Mouse (Mus musculus) testis, postnatal 10 days (tissue): ENCODE data around the gene Atp6v0d1.
"Not testable (repeated sequence)": the region's sequence is repeated elsewhere in the genome, so short reads cannot be mapped to it uniquely, and the experiment has no call there.

ENCODE experiments used
- DNase-seq: peaks from one replicate; pipeline ENCODE4 v3.0.0; 2021; ENCODE audit warnings: low spot score

The Atp6v0d1 gene

DNA sequence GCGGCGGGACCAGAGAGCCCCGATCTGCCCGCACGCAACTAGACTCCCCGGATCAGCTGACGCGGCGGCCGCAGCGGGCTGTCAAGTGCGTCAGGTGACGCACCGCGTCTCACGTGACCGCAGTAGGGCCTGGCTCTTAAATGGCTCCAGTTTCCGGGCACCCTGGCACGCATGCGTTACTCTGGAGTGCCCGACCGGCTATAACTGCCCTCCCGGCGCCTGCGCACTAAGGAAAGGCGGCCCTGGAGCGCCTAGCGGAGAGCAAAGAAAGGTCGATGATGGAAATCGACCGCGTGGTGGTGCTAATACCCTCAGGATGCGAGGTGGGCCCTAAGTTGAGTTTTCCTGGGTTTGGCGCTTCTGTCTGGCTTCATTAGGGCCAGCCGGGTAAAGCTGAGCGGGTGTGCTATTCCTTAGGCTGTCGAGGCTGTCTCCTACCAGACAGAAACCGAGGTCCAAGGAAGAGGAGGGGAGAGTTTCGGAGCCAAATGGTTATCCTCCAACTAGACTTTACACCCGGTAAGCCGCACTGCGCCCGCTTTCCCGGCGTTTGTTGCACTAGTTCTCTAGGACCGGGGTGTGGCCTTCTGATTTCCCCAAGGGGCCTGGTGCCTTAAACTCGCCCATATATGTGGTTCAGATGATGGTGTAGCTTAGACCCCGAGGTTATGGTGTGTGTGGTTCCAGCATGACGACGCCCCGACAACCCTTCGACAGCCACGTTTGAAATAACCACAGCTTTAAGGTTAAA is at the start of gene Atp6v0d1:
Gene Atp6v0d1, minus strand, starts transcription at position 96 of the 751 bp plus-strand sequence.
- peak; percentile 98 for DNase-seq

DNA sequence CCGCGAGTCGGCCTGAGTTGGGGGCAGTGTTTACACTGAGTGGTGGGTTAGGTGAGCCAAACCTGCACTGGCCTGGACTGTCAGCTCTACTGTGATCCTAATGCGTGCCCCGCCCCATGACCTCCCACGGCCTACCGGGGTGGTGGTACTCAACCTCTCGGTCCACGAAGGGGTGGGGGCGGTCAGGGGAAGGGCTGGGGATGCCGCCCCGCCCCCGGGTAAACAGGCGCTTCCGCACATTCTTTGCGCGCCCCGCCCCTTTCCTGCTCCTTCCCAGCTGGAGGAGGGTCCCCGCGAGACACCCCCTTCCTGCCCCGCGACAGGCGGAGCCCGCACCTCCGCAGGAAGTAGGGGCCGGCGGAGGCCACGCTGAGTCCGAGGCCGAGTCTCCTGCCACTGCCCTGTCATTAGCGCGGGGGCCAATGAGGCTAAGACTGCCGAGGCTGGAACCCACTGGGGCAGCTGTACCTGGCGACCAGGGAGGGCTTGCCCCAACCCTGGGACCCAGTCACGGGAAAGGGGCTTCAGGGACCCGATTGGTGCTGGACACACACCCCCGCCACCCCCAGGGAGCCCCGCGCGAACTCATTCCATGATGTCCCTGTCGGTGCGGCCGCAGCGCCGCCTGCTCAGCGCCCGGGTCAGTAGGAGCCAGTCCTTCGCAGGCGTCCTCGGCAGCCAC is 48.1 kb upstream of the Atp6v0d1 start:
- peak; percentile 79 for DNase-seq

DNA sequence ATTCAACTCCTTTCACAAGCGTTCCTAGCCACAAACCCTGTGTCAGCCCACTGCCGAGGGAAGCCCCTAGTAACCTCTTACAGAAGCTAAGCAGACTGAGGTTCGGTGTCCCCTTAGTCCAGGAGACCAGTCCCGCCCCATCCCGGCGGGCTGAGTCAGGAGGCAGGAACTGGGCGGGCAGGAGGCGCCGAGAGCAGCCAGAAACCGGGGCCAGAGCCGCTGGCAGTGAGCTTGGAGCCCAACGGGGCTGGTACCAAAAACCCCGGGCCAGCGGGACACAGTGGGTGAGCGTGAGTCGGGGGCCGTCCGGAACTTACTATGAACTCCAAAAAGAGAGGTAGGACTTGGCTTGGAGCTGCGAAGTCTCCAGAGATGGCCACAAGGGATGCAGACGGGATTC is 47.2 kb upstream of the Atp6v0d1 start:
- DNase-seq: peak; percentile 53

DNA sequence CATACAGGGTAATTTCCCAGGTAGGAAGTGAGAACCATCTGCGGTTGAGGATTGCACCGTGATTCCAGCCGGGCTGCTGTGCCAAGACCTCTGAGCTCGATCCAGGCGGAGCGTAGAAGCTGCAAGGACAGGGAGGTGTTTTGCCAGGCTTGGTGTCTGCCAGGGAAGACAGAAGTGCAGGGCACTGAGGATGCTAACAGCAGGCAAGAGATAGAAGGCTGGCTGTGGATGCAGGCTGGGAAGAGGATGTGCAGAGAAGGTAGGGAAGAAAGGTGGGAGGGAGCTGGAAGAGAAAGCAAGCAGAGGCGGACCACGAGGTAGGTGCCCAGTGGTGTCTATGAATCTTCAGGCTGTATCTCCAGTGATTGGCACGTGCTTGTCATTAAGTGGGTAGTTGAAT is 46.0 kb upstream of the Atp6v0d1 start:
- no peak for DNase-seq

DNA sequence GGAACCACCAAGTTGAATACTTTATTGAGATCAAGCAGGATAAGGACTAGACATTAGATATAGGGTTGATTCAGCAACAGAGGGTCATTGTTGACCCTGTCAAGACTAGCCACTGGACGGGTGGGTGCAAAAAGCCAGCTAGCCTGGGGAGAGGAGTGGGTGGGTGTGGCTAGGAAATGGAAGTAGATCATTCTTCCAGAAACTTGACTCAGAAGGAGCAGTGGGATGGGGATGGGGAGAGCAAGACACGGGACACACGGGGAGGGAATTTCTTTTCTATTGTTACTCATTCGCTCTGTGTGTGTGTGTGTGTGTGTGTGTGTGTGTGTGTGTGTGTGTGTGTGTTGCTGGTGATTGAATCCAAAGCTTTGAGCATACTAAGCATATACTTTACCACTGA is 43.9 kb upstream of the Atp6v0d1 start:
- no peak for DNase-seq

DNA sequence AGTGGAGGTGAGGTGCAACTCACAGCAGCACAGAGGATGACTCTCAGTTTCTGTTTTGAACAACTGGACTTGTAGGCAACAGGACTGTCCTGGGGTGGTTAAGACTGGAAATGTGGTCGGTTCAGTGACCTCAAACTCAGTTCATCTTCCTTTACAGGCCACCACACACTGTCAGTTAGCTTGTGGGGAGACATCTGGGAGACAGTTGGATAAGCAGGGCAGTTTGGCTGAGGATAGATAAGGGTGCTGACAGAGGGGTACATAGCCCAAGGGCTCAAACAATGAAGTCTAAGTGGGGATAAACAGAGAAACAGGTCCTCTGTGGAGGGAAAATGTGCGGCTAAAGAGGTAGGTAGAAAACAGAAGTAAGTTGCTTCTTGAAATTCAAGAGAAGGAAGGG is 43.5 kb upstream of the Atp6v0d1 start:
- no peak for DNase-seq

DNA sequence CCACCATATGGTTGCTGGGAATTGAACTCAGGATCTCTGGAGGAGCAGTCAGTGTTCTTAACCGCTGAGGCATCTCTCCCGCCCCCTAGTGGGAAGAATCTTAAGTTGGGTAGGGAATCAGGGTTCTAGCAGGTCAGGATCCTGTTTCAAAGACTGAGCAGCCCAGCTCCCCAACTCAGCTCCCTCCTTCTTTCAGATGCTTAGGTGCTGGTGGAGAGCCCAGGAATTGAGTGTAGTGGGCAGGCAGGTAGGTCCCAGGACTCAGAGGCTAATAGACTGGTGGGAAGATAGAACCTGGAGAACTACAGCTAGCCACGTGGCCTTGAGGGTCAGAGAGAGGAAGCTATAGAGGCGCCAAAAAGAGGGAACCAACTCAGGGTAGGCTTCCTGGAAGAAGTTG is 41.8 kb upstream of the Atp6v0d1 start:
- DNase-seq: peak; percentile 60

DNA sequence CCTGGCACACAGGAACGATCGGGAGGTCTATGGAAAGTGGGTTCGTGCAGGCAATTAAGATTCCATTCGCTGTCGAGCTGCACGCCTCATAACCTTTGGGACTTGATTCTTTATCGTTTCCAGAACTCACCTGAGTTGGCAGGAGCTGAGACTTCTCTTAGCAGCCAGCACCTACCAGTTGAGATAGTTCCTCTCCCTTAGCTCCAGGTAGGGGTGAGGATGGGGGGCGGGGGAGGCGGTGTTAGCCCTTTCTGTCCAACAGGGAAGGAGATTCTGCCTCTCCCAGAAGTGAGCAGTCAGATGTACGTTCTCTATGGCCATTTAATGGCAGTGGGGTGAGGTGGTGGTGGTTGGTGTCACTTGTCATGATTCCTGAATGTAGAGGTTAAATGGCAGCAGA is 41.2 kb upstream of the Atp6v0d1 start:
- DNase-seq: no peak

DNA sequence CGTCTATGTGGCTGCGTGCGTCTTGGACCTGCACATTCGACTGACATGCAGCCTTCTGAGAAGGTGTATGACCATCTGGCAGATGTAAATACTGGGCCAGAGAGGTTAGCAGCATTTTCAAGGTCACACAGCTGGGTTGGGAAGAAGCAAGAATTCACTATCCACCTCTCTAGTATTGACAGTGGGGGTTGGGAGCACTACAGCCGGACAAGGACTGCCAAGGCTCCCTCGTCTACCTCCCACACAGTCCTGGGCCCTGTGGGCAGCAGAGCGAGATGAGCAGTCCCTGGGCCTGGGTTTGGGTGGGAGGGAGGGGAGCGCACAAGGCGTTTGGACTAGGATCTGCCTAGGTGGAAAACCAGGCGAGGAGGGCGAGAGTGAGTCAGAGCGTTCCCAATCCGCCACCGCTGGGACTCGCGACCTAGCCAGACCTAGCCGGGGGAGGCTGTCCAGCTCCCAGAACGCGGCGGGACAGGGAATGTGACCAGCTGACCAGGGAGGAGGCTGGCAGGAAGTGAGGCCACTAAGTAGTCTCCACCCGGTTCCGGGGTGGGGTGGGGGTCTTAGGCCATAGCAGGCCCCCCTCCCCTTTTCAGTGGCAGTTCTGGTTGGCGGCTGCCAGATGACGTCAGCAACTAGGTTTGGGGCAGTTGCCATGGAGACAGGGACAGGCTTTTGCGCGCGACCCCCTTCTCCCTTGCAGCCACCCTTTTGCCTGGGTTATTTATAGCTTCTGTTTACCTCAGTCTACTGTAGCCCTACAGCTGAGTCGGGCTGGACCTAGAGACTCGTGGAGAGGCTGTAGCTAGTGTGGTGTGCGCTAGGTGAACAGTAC is 40.6 kb upstream of the Atp6v0d1 start:
- DNase-seq: peak; percentile 82

DNA sequence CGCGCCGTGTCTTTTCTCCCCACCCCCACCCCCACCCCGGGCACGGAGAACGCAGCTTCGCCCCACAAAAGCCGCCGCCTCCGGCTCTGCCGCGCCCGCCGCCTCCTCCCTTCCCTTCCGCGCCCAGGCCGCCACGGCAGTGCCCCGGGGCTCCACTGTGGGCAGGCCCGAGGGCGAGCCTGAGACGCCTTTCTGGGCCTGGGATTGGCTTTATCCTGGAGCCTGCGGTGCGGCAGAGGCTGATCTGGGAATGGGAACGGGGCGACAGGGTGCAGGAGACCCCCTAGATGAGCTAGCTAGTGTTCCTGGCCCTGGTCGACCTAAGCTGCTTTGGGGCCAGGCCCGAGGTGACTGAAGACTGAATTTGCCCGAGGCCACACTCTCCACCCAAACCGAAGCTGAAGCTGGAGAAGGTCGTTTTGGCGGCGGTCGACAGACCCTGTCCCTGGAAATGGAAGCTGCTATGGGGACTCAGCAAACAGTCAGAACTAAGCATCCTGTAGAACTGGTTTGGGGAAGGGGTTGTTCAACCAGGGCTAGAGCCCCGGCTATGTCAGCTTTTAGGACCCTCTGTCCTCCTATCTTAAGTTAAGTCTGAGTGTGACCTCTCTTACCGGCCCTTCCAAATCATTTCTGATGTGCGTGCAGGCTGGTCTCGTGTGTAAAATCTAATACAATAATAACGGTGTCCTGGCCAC is 39.8 kb upstream of the Atp6v0d1 start:
- peak; percentile 63 for DNase-seq

DNA sequence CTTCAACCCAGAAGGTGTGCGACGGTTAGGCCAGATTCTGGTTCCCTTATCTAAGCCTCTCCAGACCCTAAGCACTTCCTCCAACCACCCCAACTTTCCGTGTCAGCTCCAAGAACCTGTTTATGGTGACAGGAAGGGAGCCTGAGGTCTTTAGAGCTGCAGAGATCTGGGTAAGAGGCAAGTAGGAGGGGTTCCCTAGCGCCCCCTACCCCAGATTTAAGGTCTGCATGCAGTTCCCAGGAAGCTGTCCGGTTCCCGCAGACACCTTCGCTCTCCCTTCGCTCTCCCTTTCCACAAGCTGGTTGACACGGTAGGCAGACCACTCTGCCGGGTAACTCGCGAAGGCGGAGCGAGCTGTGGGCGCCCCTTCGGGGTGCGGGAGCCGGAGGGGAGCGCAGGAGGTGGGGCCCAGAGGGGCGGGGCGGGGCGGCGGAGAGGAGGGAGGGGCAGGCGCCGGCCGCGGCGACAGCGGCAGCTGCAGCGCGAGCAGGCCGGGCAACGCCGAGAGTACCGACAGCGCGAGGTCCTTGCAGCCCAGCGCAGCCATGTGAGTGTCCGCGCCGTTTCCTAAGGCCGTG is 39.0 kb upstream of the Atp6v0d1 start, which contains the start of gene Ripor1:
Gene Ripor1, plus strand, starts transcription at position 452 of the 578 bp plus-strand sequence.
- peak; percentile 85 for DNase-seq

DNA sequence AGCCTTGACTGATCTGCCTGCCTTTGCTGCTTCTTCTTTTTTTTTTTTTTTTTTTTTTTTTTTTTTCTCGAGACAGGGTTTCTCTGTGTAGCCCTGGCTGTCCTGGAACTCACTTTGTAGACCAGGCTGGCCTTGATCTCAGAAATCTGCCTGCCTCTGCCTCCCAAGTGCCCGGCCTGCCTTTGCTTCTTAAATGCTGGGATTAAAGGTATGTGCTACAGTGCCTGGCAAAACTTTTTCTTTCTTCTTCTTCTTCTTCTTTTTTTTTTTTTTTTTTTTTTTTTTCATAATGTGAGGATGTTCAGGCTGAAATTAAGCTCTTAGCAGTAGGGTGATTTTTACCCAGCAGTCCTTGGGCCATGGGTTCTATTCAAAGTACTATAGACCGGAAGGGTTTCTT is 36.7 kb upstream of the Atp6v0d1 start:
- DNase-seq: not testable (repeated sequence)

DNA sequence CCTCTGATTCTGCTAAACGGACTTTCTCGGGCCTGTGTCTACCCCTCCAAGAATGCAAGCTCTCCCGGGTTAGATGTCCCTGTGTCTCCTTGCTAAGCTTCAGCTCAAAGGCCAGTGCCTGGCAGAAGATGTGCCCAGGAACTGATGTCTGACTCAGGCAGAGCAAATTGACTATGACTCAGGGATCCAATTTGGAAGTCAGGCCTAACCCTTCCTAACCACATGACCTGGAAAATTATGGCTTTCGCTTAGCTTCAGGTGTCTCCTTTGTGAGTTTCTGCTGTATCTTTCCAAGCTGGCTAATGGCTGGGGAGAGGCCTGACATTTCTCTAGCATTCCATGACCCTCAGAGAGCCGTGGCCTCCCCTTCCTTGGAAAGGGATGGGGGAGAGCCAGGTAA is 35.5 kb upstream of the Atp6v0d1 start:
- no peak for DNase-seq

DNA sequence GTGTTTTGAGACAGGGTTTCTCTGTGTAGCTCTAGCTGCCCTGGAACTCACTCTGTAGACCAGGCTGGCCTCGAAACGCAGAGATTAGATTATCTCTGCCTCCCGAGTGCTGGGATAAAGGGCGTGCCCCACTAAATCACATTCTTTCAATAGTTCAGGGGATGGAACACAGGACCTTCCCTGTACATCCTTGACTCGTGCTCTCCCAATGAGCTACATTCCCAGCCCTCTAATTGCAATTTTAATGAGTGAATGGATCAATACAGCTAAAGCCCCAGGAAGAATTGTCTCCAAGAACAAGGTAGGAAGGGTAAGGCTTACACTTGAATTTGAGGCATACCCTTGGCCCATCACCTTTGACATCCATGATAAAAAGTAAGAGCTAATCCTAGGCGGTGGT is 32.9 kb upstream of the Atp6v0d1 start:
- no peak for DNase-seq

DNA sequence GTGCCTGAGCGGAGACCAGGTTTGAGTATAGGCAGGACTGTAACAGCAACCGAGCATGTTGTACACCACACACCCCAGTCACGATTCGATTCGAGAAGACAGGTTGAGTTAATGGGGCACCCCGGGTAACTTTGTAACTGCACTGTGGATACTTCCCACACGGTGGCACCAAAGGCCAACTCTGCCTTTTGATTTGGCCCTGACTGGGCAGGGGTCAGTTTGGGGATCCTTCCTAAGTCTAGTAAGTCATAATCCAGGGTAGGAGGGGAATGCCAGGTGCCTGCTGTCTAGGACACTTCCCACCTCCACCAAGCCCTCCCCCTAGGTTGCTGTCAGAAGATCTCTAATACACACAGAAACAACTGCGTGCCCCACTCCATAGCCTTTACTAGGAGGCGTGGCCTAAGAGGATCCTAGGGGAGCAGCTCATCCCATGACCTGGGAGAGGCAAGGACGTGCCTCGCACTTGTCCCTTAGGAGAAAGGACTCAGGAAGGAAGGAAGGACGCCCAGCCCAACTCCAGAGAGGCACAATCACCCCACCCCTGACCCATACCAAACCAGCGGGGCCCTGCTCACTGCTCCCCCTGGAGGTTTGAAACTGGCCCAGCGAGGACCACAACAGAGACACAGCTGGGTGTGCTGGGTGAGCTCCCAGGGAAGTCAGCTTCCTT is 30.7 kb upstream of the Atp6v0d1 start:
- DNase-seq: peak; percentile 79

DNA sequence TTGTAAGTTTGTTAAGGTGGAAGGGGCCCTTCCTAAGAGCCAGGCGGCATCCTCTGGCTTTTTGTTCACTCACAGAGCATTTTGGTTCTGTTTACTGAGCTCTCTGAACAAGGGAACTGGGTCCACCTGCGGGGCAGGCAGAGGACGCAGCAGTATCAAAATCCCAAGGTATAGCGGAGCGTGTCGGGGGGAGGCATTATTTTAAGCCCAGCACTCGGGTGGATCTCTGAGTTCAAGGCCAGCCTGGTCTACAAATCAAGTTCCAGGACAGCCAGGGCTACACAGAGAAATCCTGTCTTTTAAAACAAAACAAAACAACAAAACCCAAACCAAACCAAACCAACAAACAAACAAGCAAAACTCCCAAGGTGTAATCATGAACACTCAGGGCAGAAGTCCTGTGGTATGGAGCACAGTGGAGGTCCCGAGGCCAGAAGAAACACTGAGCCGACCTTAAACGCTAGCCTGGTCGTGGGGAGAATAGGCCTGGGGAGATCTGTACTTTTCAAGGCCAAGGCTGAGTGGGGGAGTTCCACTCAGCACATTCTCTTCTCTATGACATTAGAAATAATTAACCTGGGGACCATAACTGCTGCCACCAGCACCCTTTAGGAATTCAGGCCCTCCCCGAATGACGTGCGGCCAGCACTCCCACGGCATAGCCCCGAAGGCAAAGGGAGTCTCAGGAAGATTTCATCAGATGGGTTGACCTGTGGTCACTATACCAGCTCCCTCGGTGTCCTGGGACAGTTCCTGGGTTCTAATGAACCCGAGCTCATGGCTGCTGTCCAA is 28.8 kb upstream of the Atp6v0d1 start:
- peak; percentile 60 for DNase-seq

DNA sequence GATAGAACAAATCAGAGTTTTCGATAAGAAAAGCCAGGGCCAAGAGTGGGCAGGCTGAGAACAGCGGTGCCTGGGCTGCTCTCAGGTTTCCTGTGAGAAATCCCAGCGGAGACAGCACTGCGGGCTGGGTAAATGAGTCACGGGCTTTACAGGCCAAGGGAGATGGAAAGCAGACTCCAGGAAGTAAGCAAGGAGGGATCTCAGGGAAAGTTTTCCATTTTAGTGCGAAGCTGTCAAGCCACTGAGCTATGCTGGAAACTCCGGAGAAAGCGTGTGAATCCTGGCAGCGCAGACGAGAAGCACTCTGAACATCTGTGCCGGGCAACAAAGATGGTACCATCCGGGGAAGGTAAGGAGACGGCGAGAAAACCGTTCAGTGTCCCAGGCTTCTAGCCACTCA is 28.0 kb upstream of the Atp6v0d1 start:
- DNase-seq: peak; percentile 62

DNA sequence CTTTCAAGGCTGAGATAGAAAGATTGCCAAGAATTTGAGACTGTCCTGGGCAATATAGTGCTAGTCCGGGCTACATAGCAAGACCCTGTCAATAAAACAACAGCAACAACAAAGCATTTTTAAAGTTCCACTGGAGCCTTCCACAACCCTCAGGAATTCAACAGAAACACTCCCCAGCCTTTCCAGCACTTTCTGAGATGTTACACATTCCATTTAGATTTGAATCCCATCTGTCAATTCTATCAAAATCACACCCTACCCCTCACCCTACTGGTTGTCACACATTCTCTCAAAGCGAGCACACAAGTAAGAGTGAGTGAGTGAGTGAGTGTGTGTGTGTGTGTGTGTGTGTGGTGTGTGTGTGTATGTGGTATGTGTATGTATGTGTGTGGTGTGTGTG is 26.6 kb upstream of the Atp6v0d1 start:
- no peak for DNase-seq

DNA sequence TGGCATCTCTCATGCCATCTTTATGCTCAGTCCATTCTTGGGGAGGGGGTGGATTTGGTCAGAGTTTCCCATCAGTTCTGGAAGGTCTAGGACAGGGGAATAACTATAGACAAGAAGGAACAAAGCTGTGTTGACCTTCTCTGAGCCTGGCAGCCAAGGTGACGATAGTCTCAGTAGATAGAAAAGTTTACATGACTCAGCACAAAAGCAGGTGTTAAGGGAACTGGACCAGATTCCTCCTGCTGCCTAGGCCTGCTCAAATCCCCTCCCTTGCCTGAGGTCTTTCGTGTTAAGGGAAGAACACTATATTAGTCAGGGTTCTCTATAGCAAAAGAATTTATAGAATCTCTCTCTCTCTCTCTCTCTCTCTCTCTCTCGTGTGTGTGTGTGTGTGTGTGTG is 13.9 kb upstream of the Atp6v0d1 start:
- no peak for DNase-seq

DNA sequence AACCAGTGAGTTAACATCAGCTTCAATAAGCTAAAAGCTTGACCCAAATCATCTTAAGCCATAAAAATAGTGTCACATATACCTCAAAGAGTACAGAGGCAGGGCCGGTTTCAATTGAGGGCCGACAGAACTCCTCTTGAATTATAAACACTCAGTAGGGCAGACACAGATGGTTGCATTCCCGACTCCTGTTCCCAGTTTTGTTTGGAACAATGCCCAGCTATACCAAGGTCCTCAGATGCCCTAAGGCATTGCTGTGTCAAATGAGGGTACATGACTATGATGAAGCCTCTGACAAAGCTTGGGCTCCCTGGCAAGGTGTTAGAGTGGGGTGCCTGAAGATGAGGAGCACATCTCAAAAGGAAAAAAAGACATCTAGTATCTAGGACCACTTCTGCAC is 9.7 kb upstream of the Atp6v0d1 start:
- DNase-seq: no peak
